Mouse (Mus musculus): ENCODE measurements around the gene Osr1.

Gene Osr1

DNA sequence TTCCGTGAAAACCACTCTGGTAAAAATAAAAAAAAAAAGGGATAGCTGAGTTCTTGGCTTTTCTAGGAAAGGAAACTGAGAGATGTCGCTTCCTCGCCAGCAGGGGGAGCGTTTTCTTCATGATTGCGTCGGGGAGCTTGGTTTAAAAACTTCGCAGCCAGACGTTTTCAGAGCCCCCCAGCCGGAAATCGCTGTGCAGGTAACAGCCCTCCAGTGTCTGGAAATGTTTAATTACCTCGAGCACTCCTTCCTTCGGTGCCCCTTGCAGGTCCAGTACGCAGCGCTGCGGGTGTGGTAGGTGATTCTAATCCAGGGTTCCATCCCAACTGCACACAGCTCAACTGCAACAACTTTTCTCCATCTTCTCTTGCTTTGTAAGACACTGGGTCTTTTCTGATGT is at the start of gene Osr1:
Osr1 (plus strand) TSS at position 146 of the 400 bp plus-strand sequence.
- DNase-seq (ENCODE audit: inconsistent ontology term) = peak; percentile 50

DNA sequence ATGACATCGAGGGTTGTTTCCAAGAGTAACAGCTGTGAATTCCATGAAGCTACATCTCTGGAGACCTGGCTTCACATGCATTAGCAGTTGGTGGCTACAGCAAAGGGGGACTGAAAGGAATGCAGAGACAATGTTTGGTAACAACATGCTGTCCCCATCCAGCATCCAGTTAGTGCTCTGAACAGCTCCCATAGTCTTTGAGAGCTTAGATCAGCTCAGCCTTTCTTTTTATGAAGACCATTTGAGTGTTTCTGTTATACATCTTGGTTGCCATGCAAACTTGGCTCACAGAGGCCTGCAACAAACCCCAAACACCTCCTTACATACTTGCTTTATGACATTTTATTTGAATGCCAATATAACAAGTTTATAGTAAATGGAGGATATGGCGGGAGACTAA is 19.6 kb upstream of the Osr1 start:
- no peak for DNase-seq (ENCODE audit: inconsistent ontology term)

DNA sequence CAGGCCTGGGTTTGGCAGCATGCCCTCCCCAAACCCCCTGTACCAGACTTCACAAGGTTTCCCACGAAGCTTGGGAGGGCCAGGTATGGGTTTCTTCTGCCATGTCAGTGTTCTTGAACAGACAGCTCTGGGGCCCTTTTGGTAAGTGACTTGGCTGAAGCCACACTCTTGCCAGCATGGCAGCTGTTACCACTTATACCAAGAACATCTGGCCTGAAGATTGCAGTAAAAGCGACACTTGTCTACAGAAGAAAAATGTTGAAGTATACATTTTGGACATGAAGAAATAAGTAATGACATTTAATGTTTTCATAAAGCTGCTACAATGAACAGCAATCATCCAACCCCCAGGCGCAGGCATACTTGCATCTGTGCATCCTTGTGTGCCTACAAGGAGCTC is 5.0 kb upstream of the Osr1 start:
- DNase-seq (ENCODE audit: inconsistent ontology term) = no peak

DNA sequence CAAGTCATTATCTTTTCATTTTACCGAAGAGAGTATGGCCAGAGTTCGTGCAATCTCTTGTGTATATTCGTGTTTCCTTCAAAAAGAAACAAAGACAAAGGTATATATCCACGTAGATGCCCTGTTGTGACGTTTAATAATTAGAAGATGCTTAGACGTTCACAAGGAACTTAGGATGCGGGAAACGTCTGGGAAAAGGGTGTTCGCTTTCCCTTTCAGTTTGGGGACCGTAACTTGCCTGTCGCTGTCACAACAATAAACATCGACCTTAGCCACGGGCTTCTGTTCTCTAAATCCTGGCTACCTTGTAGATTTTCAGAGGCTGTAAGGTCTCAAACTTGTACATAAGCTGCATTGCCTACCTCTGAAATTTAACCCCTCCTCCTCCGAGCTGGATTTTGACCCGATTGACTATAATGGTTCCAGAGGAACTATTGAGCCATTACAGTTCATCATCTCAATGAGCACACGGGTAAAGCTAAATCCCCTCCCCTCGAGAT is 630 bp downstream of the Osr1 start:
- peak; percentile 46 for DNase-seq (ENCODE audit: inconsistent ontology term)

DNA sequence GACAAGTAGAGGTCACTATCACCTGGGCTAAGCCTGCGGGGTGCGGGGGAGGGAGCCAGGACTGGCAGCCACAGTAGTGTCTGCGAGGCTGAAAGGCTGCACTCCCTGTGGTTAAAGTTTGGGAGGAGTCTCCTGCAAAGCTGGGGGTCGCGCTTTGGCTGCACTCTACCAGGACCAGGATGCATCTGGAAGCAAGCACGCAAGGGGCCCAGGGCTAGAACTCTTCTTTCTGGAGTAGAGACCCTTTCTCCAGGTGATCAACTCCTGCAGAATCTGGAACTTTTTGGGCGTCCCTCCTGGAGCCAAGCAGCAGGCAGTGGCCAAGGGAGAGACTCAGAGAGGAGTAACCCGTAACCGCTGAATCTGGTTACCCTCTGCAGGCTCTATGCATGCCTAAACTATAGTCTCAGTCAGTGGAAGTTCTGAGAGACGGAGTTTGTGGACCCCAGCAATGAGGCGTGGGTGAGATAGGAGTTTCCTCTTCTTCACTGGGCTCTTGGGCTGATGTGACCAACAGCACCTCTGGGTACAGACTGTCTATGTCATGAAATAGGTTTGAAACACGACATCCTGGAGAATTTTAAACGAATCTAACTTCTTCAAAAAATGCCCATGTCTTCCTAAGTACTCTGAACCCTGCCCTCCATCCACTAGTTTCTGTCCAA is 1.5 kb downstream of the Osr1 start:
- DNase-seq (ENCODE audit: inconsistent ontology term) = no peak

DNA sequence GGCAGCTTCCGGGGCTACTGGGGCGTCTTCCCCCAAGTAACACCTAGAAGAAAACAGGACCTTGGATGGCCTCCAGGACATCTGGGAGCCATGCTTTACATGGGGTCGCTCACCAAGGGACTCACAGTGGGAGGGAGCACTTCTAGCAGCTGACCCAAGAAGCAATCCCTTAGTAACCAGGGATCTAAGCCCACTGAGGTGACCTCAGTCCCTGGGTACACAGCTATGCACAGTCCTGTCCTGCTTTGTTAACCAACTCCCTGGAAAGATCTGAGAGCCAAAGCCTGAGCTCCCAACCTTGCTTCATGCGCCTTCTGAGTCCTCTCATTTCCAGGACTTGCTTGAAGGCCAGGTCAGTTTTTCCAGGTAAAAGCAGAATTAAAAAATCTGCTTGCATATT is 2.1 kb downstream of the Osr1 start:
- no peak for DNase-seq (ENCODE audit: inconsistent ontology term)

DNA sequence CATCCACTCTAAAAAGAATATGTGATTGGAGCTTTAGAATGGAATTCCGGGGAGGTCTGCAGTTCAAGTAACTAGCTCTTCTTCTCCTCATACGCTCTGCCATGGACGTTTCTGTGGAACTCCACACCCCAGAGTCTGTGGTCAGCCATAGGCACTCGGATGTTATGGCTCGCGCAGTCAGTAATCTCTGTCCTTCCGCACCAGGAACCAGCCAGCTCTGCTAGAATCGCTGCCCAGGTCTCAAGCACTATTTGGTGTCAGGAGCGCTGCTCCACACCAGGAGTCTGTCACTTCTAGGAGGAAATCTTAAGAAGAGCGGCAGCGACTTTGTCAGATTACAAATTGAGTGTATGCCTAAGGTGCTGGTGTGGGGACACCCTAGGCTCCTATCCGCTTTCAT is 3.8 kb downstream of the Osr1 start:
- DNase-seq (ENCODE audit: inconsistent ontology term) = no peak

DNA sequence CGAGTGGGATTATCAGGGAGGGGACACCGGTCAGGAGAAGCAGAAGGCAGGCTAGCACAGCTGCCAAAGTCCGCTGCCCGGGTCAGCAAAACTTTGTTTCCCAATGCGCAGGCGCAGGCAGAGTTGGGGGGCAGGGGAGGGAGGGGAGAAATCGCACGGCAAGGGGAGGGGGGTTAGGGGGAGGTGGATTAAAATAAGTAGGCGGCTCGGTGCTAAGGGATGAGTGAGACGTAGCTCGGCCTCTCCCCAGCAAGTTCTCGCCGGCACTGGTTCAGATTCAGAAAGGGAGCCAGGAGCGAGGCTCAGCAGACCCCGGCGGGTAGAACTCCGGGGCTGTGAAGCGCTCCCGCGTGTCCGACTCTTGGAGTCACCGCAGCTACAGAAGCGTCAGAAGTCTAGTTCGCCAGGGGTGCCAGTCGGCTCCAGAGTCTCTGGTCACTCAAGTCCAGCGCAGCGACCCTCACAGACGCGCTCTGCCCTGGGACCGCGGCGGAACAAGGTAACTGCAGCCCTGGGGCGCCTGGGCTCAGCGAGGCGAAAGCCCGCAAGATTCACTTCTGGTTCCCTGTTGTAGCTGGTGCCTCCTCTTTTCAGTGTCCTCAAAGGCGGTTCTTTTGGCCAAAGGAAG is 4.4 kb downstream of the Osr1 start:
- DNase-seq (ENCODE audit: inconsistent ontology term) = peak; percentile 50

DNA sequence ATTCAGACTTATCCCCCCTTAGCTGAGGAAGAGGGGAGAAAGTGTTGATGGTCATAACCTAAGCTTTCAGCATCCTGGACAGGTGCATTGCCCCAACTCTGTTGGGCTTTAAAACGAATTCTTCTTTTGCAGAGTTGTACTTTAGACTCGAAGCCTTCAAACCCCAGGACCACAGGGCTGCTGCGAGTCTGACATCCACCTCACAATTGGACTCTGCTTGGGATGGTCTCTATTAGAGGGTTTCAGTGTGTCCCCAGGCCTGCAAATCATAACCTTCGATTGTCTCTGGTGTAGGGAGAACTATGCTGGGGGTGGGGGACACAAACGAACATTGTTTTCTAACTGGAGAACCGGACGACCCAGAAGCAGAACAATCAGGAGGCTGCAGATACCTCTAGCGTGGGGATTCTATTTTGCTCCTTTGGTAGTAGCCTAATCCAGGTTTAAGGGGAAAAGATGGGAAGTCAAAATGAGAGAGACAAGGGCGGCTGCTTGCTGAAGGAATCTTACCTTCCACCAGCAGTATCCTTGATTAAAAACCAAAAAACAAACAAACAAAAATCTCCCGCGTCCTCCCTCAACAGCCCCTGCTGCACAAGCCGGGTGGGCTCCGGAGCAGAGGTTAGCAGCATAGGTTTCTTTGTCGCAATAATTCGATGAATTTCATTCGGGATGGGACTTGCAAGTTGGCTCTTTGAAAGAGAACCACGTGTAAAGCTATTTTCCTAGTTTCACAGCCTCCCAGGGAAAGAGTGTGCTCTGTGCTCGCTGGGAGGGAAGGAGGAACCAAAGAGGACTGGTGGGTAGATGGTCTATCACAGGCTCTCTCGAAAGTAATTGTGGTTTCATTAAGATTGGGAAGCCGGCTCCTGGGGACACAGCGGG is 5.5 kb downstream of the Osr1 start:
- peak; percentile 46 for DNase-seq (ENCODE audit: inconsistent ontology term)

DNA sequence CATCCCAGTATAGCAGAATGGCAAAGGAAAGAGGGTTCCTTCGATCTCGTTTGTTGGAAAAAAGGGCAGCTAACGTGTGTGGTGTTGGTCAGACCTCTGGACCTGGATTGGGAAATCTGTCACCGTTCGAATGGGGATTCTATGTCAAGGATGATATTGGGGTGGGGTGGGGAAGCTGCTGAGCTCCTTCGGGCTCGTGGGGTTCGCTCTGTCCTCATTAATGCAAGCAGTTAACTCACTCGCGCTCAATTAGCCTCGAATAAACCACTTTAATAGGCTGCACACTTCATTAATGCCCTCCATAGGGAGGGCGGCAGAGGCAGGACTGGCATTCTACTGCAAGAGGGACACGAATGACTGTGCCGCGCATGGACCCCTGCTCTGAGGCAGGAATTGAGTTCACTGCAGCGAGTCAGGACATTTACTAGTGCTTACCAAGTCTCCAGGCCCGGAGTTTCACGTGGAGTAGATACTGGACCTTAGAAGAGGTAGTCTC is 6.2 kb downstream of the Osr1 start:
- DNase-seq (ENCODE audit: inconsistent ontology term) = no peak

DNA sequence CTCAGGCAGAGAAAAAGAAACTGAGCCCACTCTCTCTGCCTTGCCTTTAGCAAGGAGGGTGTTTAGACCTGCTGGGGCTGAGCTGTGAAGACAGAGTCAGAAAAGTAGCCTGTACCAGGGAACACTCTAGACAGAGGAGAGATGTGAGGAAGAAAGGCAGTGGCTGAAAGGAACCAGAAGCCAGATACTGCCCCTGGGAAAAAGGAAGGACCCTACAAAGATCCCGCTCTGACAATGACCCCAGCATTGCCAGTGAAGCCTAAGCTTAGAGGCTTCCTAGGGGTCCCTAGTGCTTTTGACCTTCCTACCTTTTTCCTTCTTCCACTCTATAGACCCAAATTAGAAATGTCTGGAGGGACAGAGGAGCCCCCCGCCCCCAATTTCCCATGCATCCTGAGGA is 7.7 kb downstream of the Osr1 start:
- no peak for DNase-seq (ENCODE audit: inconsistent ontology term)

DNA sequence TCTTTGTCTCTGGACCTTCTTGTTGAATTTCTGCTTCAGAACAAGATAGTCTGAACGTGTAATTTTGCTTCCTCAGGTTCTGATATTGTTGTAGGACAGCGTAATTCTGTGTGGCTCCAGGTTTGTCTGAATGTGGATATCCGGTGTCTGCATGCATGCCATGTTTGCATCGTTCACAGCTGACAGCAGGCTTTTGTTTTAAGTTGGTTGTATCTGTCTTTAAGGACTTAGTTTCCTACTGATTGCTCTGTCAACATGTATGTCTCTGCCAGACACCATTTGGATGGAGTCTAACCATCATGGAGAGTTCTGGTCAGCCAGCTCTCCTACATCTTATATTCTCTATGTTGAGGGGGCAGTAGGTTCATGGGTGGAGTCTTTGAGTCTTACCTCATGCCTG is 8.7 kb downstream of the Osr1 start:
- no peak for DNase-seq (ENCODE audit: inconsistent ontology term)

DNA sequence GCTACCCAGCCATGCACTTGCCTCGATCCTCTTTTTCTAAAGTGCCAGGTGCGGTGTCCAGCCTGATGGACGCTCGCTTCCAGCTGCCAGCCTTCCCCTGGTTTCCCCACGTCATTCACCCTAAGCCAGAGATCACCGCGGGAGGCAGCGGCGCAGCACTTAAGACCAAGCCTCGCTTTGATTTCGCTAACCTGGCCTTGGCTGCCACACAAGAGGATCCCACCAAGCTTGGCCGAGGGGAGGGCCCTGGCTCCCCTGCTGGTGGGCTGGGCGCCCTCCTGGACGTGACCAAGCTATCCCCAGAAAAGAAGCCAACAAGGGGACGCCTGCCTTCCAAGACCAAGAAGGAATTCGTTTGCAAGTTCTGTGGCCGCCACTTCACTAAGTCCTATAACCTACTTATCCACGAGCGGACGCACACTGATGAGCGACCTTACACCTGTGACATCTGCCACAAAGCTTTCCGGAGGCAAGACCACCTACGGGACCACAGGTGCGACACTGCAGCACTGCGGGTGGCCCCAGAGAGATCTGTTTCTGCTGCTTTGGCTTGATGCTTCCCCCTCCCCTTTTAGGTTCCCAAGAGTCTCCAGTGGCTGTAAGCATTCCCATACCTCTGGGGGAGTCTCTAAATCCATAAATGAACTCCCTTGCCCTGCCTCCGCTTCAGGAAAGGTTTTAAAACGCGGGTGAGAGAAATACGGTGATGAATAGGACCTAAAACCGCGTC is 9.6 kb downstream of the Osr1 start:
- DNase-seq (ENCODE audit: inconsistent ontology term) = no peak

DNA sequence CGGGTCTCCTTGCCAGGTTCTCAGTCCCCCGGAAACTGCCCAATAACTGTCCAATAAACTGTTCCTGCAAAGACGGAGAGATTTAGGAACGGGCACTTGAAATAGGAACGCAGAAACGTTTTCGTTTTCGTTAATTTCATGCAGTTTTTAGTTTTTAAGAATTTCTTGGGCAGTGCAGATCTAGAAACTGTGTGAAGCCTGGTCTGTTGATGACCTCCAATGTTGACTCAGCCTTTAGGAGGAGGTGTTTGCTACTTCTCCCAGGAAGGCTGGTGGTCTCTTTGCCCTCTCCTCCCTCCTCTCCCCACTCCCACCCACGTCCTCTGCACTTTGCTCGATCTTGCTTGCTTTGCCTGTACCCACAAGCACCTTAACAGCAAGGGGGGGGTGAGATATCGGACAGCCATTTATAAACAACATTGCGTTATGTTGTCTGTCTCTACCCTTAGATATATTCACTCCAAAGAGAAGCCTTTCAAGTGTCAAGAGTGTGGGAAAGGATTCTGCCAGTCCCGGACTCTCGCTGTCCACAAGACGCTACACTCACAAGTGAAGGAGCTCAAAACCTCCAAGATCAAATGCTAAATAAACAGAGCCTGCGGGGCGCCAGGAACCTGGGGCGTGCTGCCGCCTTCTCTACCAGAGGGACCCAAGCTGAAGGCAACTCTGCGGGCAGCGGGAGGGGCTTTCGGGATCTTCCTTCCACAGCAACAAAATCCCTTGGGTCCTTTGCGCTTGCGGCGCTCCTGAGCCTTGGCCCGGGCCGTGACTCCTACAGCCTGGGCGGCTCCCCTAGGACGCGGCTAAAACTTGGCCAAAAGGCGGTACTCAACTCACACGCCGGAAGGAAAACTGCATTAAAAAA is 10.4 kb downstream of the Osr1 start:
- DNase-seq (ENCODE audit: inconsistent ontology term) = peak; percentile 42

DNA sequence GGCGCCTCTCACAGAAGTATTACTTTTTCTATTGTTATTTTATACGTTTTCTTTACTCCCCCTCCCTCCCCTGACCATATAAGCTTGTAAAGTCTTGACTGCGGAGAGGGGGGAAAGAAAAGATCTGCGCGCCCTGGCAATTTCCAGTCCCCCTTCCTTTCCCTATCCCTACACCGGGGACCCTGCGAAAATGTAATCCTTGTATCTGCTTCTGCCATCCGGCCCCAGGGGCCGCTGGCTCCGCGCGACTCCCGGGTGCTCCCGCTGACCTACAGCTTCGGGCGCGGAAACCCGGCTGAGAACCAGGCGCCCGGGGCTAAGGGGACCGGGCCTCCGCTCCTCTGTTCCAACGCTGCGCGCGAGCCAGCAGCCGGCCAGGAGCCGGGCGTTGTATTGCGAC is 11.1 kb downstream of the Osr1 start:
- peak; percentile 51 for DNase-seq (ENCODE audit: inconsistent ontology term)

DNA sequence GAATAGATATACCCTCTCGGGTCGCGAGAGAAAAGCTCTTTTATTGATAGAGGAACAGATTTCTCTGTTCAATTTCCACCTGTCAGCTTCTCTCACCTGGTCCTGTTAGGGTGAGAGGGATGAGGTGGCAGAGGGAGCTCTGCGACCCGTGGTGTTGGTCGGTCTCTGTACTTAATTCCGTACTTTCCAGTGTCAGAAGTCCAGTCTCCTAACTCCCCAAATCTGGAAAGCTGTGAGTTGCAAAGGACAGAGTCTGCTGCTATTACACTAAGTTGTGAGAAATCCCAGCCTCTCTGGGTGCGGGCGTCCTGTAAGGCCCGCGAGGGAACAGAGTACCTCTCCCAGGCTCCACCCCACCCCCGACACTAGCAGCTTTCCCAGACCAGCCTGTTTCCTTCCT is 11.6 kb downstream of the Osr1 start:
- DNase-seq (ENCODE audit: inconsistent ontology term) = no peak

DNA sequence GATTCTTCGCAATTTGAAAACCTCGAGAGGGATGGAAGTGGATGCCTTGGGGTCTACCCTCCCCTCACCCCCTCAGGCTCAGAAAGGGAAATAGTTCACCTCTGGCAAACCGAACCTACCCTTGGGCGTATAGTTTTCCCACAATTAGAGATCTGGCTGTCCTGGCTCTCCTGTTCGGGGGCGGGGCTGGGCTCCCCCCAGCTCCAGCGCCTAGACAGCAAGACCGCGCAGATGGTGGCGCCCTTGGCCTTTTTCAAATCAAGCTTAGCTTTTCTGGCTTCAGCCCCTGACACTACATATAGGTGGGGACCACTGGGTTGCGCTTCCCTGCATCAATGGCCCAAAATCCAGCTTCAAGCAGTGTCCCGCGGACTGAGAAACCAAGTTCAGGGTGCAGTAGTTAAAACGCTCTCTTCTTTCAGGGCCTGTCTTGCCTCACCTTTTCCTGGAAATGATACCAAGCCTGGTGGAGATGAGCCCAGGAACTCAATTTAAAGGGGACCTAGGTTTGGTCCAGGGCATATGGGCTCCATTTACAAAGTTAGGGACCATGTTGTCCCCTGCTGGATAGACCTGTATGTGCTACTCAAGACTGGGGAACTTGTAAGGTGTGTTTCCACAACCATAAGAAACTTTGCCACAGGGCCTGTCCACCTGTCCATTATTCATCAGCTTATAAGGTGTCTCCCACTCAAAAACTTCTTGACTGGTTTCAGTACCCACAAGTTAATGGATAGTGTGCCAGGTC is 12.5 kb downstream of the Osr1 start:
- DNase-seq (ENCODE audit: inconsistent ontology term) = no peak

DNA sequence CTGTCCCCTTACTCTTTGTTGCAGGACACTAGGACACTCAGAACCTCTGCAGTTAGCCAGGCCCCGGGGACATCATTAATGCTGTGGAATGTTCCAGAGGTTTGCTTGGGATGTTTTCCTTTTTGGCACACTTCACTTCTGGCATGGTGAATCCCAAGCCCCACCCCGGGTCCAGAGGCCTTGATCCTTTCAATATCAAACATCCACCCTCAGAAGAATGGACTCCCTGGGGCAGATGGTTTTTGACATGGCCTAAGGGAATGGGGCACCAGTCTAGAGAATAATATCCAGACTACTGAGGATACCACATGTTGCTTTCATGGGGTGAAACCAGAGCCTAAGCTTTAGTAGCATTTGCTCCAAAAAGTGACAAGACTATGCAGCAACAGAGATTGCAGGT is 13.5 kb downstream of the Osr1 start:
- no peak for DNase-seq (ENCODE audit: inconsistent ontology term)

DNA sequence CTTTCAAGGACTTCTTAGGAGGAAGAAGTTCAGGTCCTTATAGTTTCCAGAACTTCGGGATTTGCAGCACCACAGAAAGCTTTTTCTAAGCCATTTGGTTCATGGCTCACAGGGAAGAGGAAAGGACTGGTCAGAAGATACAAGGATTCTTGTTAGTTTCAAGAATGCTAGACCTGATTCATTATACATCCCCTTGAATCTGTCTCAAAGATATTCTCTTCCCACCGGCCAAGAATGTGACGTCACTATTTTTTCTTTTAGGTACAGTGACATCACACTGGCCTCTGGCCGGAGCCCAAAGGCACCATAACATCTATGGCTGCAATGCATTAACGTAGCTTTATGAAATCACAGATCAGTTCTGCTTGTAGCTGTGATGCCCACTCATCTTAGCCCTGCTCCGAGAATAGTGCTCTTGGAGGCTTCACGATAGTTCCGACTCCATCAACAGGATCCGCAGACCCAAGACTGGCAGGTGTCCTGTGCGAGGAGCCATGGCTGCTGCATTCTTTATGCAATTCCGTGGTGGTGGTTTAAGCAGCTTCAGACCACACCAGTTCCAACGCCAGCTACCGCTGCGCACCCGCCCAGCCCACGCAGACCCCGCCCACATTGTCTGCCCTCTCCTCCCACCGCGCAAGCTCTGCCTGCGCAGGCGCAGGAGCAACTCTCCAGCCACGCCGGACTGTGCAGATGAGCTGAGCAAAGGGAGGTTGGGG is 14.6 kb downstream of the Osr1 start:
- peak; percentile 81 for DNase-seq (ENCODE audit: inconsistent ontology term)

All from Muller cell, postnatal 12 days (primary cell).